Mouse (Mus musculus) activated CD4-positive, CD25-positive, alpha-beta regulatory T cell, adult 4 months (primary cell): Measurements from ENCODE around the gene Mfsd10. TPM values are rescaled to one million over a fixed set of nuclear protein-coding genes. Genes with fewer than 3 reads are reported as not detected.

Experiments
- ATAC-seq: one replicate; pipeline ENCODE4 v1.8.0; 2017
- polyA plus RNA-seq, 2 experiments: library from polyadenylated mRNA; unstranded; fragments of 100-300 nt; shearing (Covaris generic); gene quantifications; one replicate each; pipeline ENCODE4 v1.2.1; 2017

Mfsd10 gene
- 10 to 100 TPM; 70.0 to 77.6 TPM for polyA plus RNA-seq

- ATAC-seq = peak; percentile 77
Observed at GRCm38 (mm10) chr5:34636481-34637287, at the start of gene Mfsd10. Gene Mfsd10, minus strand, starts transcription at chr5:34637212.

- no peak for ATAC-seq
Observed at GRCm38 (mm10) chr5:34670280-34670679, 33.3 kb upstream of the Mfsd10 start.

GRCm38 (mm10) chr5:34669493-34669892 lies 32.5 kb upstream of the Mfsd10 start:
- ATAC-seq = no peak

- no peak for ATAC-seq
Observed at GRCm38 (mm10) chr5:34663231-34663630, 26.2 kb upstream of the Mfsd10 start.

GRCm38 (mm10) chr5:34661909-34662308 lies 24.9 kb upstream of the Mfsd10 start:
- no peak for ATAC-seq

- no peak for ATAC-seq
Observed at GRCm38 (mm10) chr5:34660591-34661130, 23.6 kb upstream of the Mfsd10 start.

- peak; percentile 91 for ATAC-seq
Observed at GRCm38 (mm10) chr5:34659686-34660590, 22.9 kb upstream of the Mfsd10 start, which contains the start of the genes Nop14 and Grk4. Gene Nop14, minus strand, starts transcription at chr5:34660148. Gene Grk4, plus strand, starts transcription at chr5:34660379.

- ATAC-seq = no peak
Observed at GRCm38 (mm10) chr5:34657556-34657955, 20.5 kb upstream of the Mfsd10 start.

- no peak for ATAC-seq
Observed at GRCm38 (mm10) chr5:34654881-34655280, 17.9 kb upstream of the Mfsd10 start.

GRCm38 (mm10) chr5:34652961-34653360 lies 15.9 kb upstream of the Mfsd10 start:
- no peak for ATAC-seq

GRCm38 (mm10) chr5:34647581-34647980 lies 10.6 kb upstream of the Mfsd10 start:
- ATAC-seq = peak; percentile 47

- ATAC-seq = peak; percentile 79
Observed at GRCm38 (mm10) chr5:34642932-34643331, 5.9 kb upstream of the Mfsd10 start.

- ATAC-seq = no peak
Observed at GRCm38 (mm10) chr5:34641991-34642390, 5.0 kb upstream of the Mfsd10 start.

GRCm38 (mm10) chr5:34637591-34638156 lies 662 bp upstream of the Mfsd10 start:
- no peak for ATAC-seq

GRCm38 (mm10) chr5:34635665-34636192 lies 1.3 kb downstream of the Mfsd10 start:
- no peak for ATAC-seq

GRCm38 (mm10) chr5:34634746-34635400 lies 2.1 kb downstream of the Mfsd10 start:
- ATAC-seq = no peak

- ATAC-seq = no peak
Observed at GRCm38 (mm10) chr5:34633641-34634040, 3.4 kb downstream of the Mfsd10 start.

- ATAC-seq = no peak
Observed at GRCm38 (mm10) chr5:34632996-34633395, 4.0 kb downstream of the Mfsd10 start.

GRCm38 (mm10) chr5:34609966-34610365 lies 27.0 kb downstream of the Mfsd10 start:
- ATAC-seq = no peak

GRCm38 (mm10) chr5:34608226-34608625 lies 28.8 kb downstream of the Mfsd10 start:
- ATAC-seq = no peak

GRCm38 (mm10) chr5:34607100-34607880 lies 29.7 kb downstream of the Mfsd10 start:
- no peak for ATAC-seq
